Mouse (Mus musculus) liver, postnatal 0 days (tissue): ENCODE measurements around the gene Il18bp. TPM values are rescaled to one million over a fixed set of nuclear protein-coding genes. Genes with fewer than 3 reads are reported as not detected.
"Not testable (repeated sequence)": the region's sequence is repeated elsewhere in the genome, so short reads cannot be mapped to it uniquely, and the experiment has no call there.

ENCODE experiments used
- ATAC-seq: fragments of 200-750 bp; cut with Nextera tagmentation; 2 replicates; pipeline ENCODE4 v1.8.0; 2017; ENCODE audit warnings: mild to moderate bottlenecking, moderate library complexity
- DNase-seq: peaks from one replicate; pipeline ENCODE4 v3.0.0-alpha.2; 2016
- H3K27ac ChIP-seq: fragments of 300-500 bp; sonication (generic); 2 replicates; pipeline ENCODE4 v1.5.1; 2014; ENCODE audit warnings: antibody characterized with exemption, moderate library complexity, mild to moderate bottlenecking, low read depth
- H3K27me3 ChIP-seq: fragments of 300-500 bp; sonication (generic); 2 replicates; pipeline ENCODE4 v1.6.1; 2014; ENCODE audit warnings: low read length, control low read depth, mixed read lengths; ENCODE audit not compliant: insufficient read depth
- H3K36me3 ChIP-seq: fragments of 300-500 bp; sonication (generic); replicated peaks from 2 replicates; pipeline ENCODE4 v1.6.1; 2014; ENCODE audit warnings: mild to moderate bottlenecking, control low read depth, low read length, moderate library complexity, mixed read lengths; ENCODE audit not compliant: insufficient read depth
- H3K4me1 ChIP-seq: fragments of 300-500 bp; sonication (generic); 2 replicates; pipeline ENCODE4 v1.6.1; 2014; ENCODE audit warnings: antibody characterized with exemption, mild to moderate bottlenecking, control low read depth; ENCODE audit not compliant: insufficient read depth
- H3K4me2 ChIP-seq: fragments of 300-500 bp; sonication (generic); 2 replicates; pipeline ENCODE4 v1.6.1; 2014; ENCODE audit warnings: low read depth, mild to moderate bottlenecking, low read length, moderate library complexity, mixed read lengths
- H3K4me3 ChIP-seq: fragments of 300-500 bp; sonication (generic); 2 replicates; pipeline ENCODE4 v1.5.1; 2014; ENCODE audit warnings: low read depth, low read length
- H3K9ac ChIP-seq: fragments of 300-500 bp; sonication (generic); replicated peaks from 2 replicates; pipeline ENCODE4 v1.6.1; 2014; ENCODE audit warnings: mild to moderate bottlenecking, moderate library complexity
- H3K9me3 ChIP-seq: fragments of 300-500 bp; sonication (generic); 2 replicates; pipeline ENCODE4 v1.6.1; 2016; ENCODE audit warnings: mild to moderate bottlenecking, control low read depth, low read length, mixed read lengths
- CTCF ChIP-seq: sonication (generic); IDR thresholded peaks from 2 replicates; pipeline ENCODE4 v1.5.1; 2016; ENCODE audit warnings: antibody characterized with exemption, low read depth
- EP300 ChIP-seq: IDR thresholded peaks from 2 replicates; pipeline ENCODE4 v1.6.1; 2016; ENCODE audit warnings: antibody characterized with exemption, low read depth, mild to moderate bottlenecking
- WGBS: fragments of 180-500 bp; shearing (Covaris S2); extraction: QIAGEN DNeasy Blood & Tissue Kit; methylation state at CpG from one replicate; pipeline ENCODE4 v1.1.7; 2014; ENCODE audit not compliant: insufficient replicate concordance; 5-methylcytosine and 5-hydroxymethylcytosine counted together
- polyA plus RNA-seq: library from polyadenylated mRNA; unstranded; fragments of >200 nt; fragmentation: Nextera tagmentation; extraction: Ambion mirVana; gene quantifications from 2 replicates; pipeline ENCODE4 v1.2.1, GENCODE M21; 2015

Gene Il18bp
- polyA plus RNA-seq, 1 experiment from 2014 or later, result 40.6 TPM

GRCm38 (mm10) chr7:102061353-102061752 lies 42.9 kb upstream of the Il18bp start:
- no peaks in the 10 kb centered on the region for H3K9me3 ChIP-seq
- no peak overlapping the region for H3K4me3 ChIP-seq
- H3K4me2 ChIP-seq, result no peak overlapping the region
- peaks cover 27% of the 10 kb centered on the region for H3K4me1 ChIP-seq
- ATAC-seq (no peak), DNase-seq (no peak)
- H3K27me3 ChIP-seq, result no peaks in the 10 kb centered on the region
- TF ChIP-seq CTCF, result no peak
- no peak for TF ChIP-seq EP300
- H3K9ac ChIP-seq, result no peak overlapping the region
- H3K27ac ChIP-seq, result no peak overlapping the region
- 59% methylated on average over 3 of the region's 3 CpGs for whole genome bisulfite sequencing
- 0 out of 2 replicates have a peak, but pooled peaks cover 4% of the 10 kb centered on the region for H3K36me3 ChIP-seq

- not testable (repeated sequence) for H3K27ac ChIP-seq, DNase-seq, H3K36me3 ChIP-seq, H3K4me1 ChIP-seq, H3K9me3 ChIP-seq, H3K4me2 ChIP-seq, H3K4me3 ChIP-seq, H3K9ac ChIP-seq, H3K27me3 ChIP-seq, ATAC-seq
- TF ChIP-seq CTCF, result peak; percentile 60
These were observed 30.0 kb upstream of the Il18bp start for GRCm38 (mm10) chr7:102048524-102048923.

GRCm38 (mm10) chr7:102042314-102042713 lies 23.8 kb upstream of the Il18bp start:
- Histone ChIP-seq H3K9ac (no peak overlapping the region), H3K9me3 (no peaks in the 10 kb centered on the region), H3K4me3 (no peak overlapping the region), H3K27ac (no peak overlapping the region), H3K36me3 (peaks cover 32% of the 10 kb centered on the region), H3K4me1 (no peaks in the 10 kb centered on the region), H3K27me3 (no peaks in the 10 kb centered on the region), H3K4me2 (no peak overlapping the region)
- TF ChIP-seq EP300 (no peak), CTCF (no peak)
- WGBS, result 48% methylated on average over 2 of the region's 2 CpGs
- DNase-seq (no peak), ATAC-seq (no peak)

- H3K9ac ChIP-seq, result no peak overlapping the region
- no peaks in the 10 kb centered on the region for H3K4me1 ChIP-seq
- H3K27me3 ChIP-seq, result no peaks in the 10 kb centered on the region
- no peak for DNase-seq
- no peak overlapping the region for H3K27ac ChIP-seq
- H3K36me3 ChIP-seq, result peaks cover 59% of the 10 kb centered on the region
- H3K9me3 ChIP-seq, result no peaks in the 10 kb centered on the region
- no peak for ATAC-seq
- TF ChIP-seq EP300, result no peak
- TF ChIP-seq CTCF, result no peak
- no peak overlapping the region for H3K4me3 ChIP-seq
- WGBS, result 88% methylated on average over 3 of the region's 3 CpGs
- H3K4me2 ChIP-seq, result no peak overlapping the region
These were observed 18.8 kb upstream of the Il18bp start for GRCm38 (mm10) chr7:102037318-102037717.

GRCm38 (mm10) chr7:102035534-102035933 lies 17.0 kb upstream of the Il18bp start:
- DNase-seq, result no peak
- Histone ChIP-seq H3K36me3 (peaks cover 61% of the 10 kb centered on the region), H3K27me3 (no peaks in the 10 kb centered on the region), H3K27ac (no peak overlapping the region), H3K4me2 (no peak overlapping the region), H3K4me3 (no peak overlapping the region), H3K9me3 (no peaks in the 10 kb centered on the region), H3K9ac (no peak overlapping the region), H3K4me1 (no peaks in the 10 kb centered on the region)
- TF ChIP-seq EP300, result no peak
- TF ChIP-seq CTCF, result no peak
- ATAC-seq, result no peak
- WGBS, result 73% methylated on average over 2 of the region's 2 CpGs

GRCm38 (mm10) chr7:102034904-102035303 lies 16.4 kb upstream of the Il18bp start:
- H3K27me3 ChIP-seq, result no peaks in the 10 kb centered on the region
- H3K36me3 ChIP-seq, result peaks cover 61% of the 10 kb centered on the region
- H3K9me3 ChIP-seq, result no peaks in the 10 kb centered on the region
- H3K4me2 ChIP-seq, result no peak overlapping the region
- no peak for ATAC-seq
- DNase-seq, result no peak
- 91% methylated on average over 1 of the region's 1 CpGs for WGBS
- no peak overlapping the region for H3K4me3 ChIP-seq
- no peak overlapping the region for H3K27ac ChIP-seq
- H3K9ac ChIP-seq, result no peak overlapping the region
- TF ChIP-seq CTCF (peak; percentile 54), EP300 (no peak)
- no peaks in the 10 kb centered on the region for H3K4me1 ChIP-seq
